Mouse (Mus musculus) mammary gland, adult 2 months (tissue): ENCODE measurements around the gene Xaf1. TPM values are rescaled to one million over a fixed set of nuclear protein-coding genes. Genes with fewer than 3 reads are reported as not detected.

Experiments used
- polyA plus RNA-seq: library from polyadenylated mRNA; depleted of rRNA; stranded (reverse); fragments of >200 nt; gene quantifications from 2 replicates; pipeline ENCODE4 v1.2.3, GENCODE M21; 2012; ENCODE audit warnings: low replicate concordance; rRNA removed

The Xaf1 gene
- 28.6 and 59.1 TPM in 2 replicates for polyA plus RNA-seq

DNA sequence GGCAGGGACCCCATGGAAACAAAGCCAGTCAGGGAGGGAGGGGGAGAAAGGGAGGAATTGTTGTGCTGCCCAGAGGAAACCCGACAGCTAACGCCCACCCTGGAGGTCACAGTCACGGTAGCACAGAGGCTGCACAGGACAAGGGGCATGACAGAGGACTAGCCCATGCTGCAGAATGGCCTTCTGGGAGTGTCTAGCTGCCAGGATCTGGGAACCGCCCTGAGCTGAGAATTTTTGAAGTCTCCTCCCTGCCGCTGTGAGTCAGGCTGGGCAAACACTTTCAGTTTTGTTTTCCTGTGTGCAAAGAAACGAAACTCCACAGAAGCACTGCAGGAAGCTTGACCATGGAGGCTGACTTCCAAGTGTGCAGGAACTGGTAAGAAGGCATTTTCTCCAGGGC is at the start of gene Xaf1:
TSS of gene Xaf1 (plus strand) at position 296 of the 400 bp plus-strand sequence.

DNA sequence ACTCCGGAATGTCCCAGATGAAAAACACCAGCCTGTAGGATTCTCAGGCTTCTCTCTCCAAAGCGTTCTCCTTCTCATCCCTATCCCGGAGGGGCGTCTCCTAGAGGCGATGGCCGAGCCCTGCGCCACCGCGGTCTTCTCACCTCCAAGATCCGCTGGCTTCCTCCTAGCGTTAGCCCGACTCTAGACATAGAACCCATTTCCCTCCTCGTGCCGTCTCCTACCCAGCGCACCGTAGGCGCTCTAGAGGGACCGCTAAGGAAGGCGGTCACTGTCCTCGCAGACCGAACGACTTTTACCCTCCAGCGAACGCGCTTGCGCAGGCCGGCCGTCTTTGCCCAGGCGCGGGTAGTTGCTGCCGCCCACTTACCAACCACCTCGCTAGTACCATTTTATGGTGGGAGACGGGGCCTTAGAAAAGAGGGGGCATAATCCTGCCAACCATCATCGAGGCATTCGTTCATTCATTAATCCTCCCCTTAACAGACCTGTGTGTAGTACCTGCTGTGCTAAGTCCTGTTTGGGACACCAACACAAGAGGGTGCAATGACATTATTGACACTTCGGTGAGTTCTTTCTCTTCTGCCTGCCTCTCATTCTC is 34.4 kb upstream of the Xaf1 start, which contains the start of gene Slc13a5:
TSS of gene Slc13a5 (minus strand) at position 263 of the 601 bp plus-strand sequence.

DNA sequence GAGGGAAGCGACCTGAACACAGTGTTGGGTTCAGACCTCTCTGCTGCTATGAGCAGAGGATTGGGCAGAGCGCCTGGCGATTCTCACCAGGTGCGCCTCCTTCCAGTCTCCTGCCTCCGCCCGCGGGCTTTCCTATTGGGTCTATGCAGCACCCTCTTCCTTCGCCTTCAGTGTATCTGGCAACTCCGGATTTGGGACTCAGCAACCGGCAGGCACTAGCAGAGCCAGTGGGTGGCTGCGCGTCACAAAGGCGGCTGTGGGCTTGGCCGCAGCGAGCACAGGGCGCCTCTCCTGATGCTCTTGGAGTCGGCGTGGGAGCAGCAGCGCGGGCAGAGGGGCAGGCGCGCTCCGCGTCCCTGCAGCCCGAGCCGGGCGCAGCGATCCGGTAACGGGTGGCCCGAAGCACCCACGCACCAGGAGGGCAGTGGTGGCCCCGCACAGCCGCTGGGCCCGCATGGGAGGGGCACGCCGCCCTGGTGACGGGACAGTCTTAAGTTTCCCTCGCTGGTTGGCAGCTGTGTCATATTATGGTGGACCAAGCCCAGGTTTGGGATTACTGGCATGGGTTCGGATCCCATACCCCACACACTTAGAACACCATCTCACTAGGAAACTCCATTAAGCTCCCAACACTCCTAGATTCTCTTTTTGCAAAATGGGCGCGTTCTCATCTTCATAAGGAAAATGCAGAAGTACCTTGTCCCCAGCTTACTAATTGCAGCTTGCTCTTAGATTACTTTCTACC is 12.9 kb downstream of the Xaf1 start, which contains the start of gene Fbxo39:
TSS of gene Fbxo39 (plus strand) at position 294 of the 745 bp plus-strand sequence.

DNA sequence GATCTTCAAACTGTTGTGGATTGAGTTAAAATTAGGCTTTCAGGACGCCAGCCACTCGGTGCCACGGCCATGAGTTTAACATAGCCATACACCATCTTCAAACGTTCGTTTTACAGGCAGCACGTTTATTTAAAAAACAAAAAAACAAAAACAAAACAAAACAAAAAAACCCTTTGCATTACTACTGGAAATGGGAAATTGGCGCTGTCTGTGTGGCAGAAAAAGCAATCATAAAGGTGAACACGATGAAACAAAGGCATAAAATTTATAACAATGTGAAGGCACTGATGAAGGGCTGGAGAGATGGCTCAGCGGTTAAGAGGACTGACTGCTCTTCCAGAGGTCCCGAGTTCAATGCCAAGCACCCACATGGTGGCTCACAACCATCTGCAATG is 60.9 kb downstream of the Xaf1 start, which contains the start of gene Tekt1:
TSS of gene Tekt1 (minus strand) at position 96 of the 395 bp plus-strand sequence.

Other genes starting within 250 kb of the Xaf1 start
- 4.8 and 5.1 TPM in 2 replicates for gene Pitpnm3, start 165.9 kb upstream of the Xaf1 start, polyA plus RNA-seq
- 0.11 and 0.17 TPM in 2 replicates for gene Gm43951, start 94.8 kb upstream of the Xaf1 start, polyA plus RNA-seq
- gene 4933427D14Rik, start 94.2 kb upstream of the Xaf1 start, polyA plus RNA-seq: 3.6 and 3.7 TPM in 2 replicates
- gene Txndc17, start 94.1 kb upstream of the Xaf1 start, polyA plus RNA-seq: 32.5 and 49.9 TPM in 2 replicates
- gene Med31, start 86.0 kb upstream of the Xaf1 start, polyA plus RNA-seq: 3.1 and 5.3 TPM in 2 replicates
- not detected in 2 replicates for gene Slc13a5, start 34.4 kb upstream of the Xaf1 start, polyA plus RNA-seq
- gene Fbxo39, start 12.8 kb downstream of the Xaf1 start, polyA plus RNA-seq: 0.17 TPM in 2 replicates
- gene Tekt1, start 60.8 kb downstream of the Xaf1 start, polyA plus RNA-seq: 0.10 and 0.19 TPM in 2 replicates
- gene Smtnl2, start 110.1 kb downstream of the Xaf1 start, polyA plus RNA-seq: 5.4 and 45.0 TPM in 2 replicates
- gene Ggt6, start 133.9 kb downstream of the Xaf1 start, polyA plus RNA-seq: 3.4 and 4.8 TPM in 2 replicates
- gene Mybbp1a, start 139.7 kb downstream of the Xaf1 start, polyA plus RNA-seq: 42.3 TPM in 2 replicates
- gene Spns2, start 188.3 kb downstream of the Xaf1 start, polyA plus RNA-seq: 65.4 and 71.9 TPM in 2 replicates
- gene Spns3, start 248.9 kb downstream of the Xaf1 start, polyA plus RNA-seq: 7.9 and 12.3 TPM in 2 replicates